Mouse (Mus musculus): ENCODE data around the gene Fam189b. TPM values are rescaled to one million over a fixed set of nuclear protein-coding genes. Genes with fewer than 3 reads are reported as not detected.

Fam189b gene
- total and polyA plus RNA-seq, 2 experiments: 0.09 to 4.1 TPM

DNA sequence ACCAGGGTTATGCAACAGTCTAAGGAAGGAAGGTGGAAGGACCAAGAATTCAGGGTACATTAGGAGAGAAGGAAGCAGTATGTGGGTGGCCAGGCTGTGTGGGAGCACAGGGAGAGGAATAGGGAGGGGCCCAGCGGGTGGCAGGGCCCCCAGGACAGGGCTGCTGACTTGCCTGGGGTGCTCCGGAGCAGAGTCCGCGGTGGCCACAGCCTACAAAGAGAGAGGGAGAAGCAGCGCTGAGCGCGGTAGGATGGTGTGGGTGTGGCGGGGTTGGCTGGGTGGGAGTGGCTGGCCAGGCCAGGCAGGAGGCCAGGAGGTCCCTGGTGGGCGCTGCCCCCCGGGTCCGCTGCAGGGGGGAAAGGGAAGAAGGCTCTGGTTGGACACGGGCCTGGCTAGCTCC, 55.6 kb downstream of the Fam189b start:
- no peak for TF ChIP-seq CTCF (IDR thresholded peaks at IDR 0.05; ENCODE audit: low read depth, low read length)
- TF ChIP-seq POLR2A (IDR thresholded peaks at IDR 0.05; ENCODE audit: extremely low read depth, insufficient read depth, low read length): no peak
- peaks cover 6% of the 10 kb centered on the region; the same call in 1 of the 2 replicates for H3K4me1 ChIP-seq (ENCODE audit: control insufficient read depth, insufficient read depth, low read length)
- no peaks in the 10 kb centered on the region for H3K36me3 ChIP-seq (ENCODE audit: control insufficient read depth, insufficient read depth, low read length)
- DNase-seq (ENCODE audit: extremely low read depth, low read depth, low spot score): no peak
- no peaks in the 10 kb centered on the region for H3K27me3 ChIP-seq (ENCODE audit: control insufficient read depth, insufficient read depth, low read length)
- H3K4me3 ChIP-seq (ENCODE audit: insufficient read depth, low read depth, low read length): peak overlapping the region; percentile 6; the same call in 1 of the 2 replicates
- no peaks in the 10 kb centered on the region for H3K79me2 ChIP-seq (ENCODE audit: control insufficient read depth, insufficient read depth, low read length)
- no peak overlapping the region for H3K9ac ChIP-seq (ENCODE audit: low read depth, low read length)
- 52% methylated on average over 12 of the region's 12 CpGs for WGBS
- H3K27ac ChIP-seq (replicated peaks; ENCODE audit: insufficient read depth, low read depth, low read length): no peak overlapping the region

Other genes starting within 250 kb of the Fam189b start
- gene Ash1l, start 232.5 kb upstream of the Fam189b start, total RNA-seq (2014; rRNA removed): 11.8 and 14.4 TPM in 2 replicates
- 3.3 and 3.9 TPM in 2 replicates for gene Ash1l, start 232.5 kb upstream of the Fam189b start, polyA plus RNA-seq (2012; rRNA removed)
- 50.6 and 66.8 TPM in 2 replicates for gene Dap3, start 232.0 kb upstream of the Fam189b start, total RNA-seq (2014; rRNA removed)
- gene Dap3, start 232.0 kb upstream of the Fam189b start, polyA plus RNA-seq (2012; rRNA removed): 21.8 and 32.6 TPM in 2 replicates
- 4.0 and 4.8 TPM in 2 replicates for gene Rusc1, start 89.8 kb upstream of the Fam189b start, total RNA-seq (2014; rRNA removed)
- 14.0 and 18.3 TPM in 2 replicates for gene Rusc1, start 89.8 kb upstream of the Fam189b start, polyA plus RNA-seq (2012; rRNA removed)
- not detected in 2 replicates for gene Gm43738, start 82.0 kb upstream of the Fam189b start, total RNA-seq (2014; rRNA removed)
- gene Gm43738, start 82.0 kb upstream of the Fam189b start, polyA plus RNA-seq (2012; rRNA removed): 0.05 TPM in 1 of 2 replicates, not detected in the other
- gene Fdps, start 81.2 kb upstream of the Fam189b start, total RNA-seq (2014; rRNA removed): 467 and 510 TPM in 2 replicates
- 388 and 397 TPM in 2 replicates for gene Fdps, start 81.2 kb upstream of the Fam189b start, polyA plus RNA-seq (2012; rRNA removed)
- gene Pklr, start 47.0 kb upstream of the Fam189b start, total RNA-seq (2014; rRNA removed): 69.7 and 91.1 TPM in 2 replicates
- gene Pklr, start 47.0 kb upstream of the Fam189b start, polyA plus RNA-seq (2012; rRNA removed): 387 and 512 TPM in 2 replicates
- 0.09 and 0.20 TPM in 2 replicates for gene Hcn3, start 22.9 kb upstream of the Fam189b start, total RNA-seq (2014; rRNA removed)
- 0.19 and 0.44 TPM in 2 replicates for gene Hcn3, start 22.9 kb upstream of the Fam189b start, polyA plus RNA-seq (2012; rRNA removed)
- gene Clk2, start 18.3 kb upstream of the Fam189b start, total RNA-seq (2014; rRNA removed): 7.4 and 9.3 TPM in 2 replicates
- gene Clk2, start 18.3 kb upstream of the Fam189b start, polyA plus RNA-seq (2012; rRNA removed): 14.6 and 23.9 TPM in 2 replicates
- 9.1 and 15.6 TPM in 2 replicates for gene Scamp3, start 5.7 kb upstream of the Fam189b start, total RNA-seq (2014; rRNA removed)
- gene Scamp3, start 5.7 kb upstream of the Fam189b start, polyA plus RNA-seq (2012; rRNA removed): 105 and 120 TPM in 2 replicates
- gene Gba, start 19.8 kb downstream of the Fam189b start, total RNA-seq (2014; rRNA removed): 24.1 and 32.7 TPM in 2 replicates
- gene Gba, start 19.8 kb downstream of the Fam189b start, polyA plus RNA-seq (2012; rRNA removed): 33.2 and 36.6 TPM in 2 replicates
- gene Thbs3, start 32.0 kb downstream of the Fam189b start, total RNA-seq (2014; rRNA removed): 0.92 and 1.4 TPM in 2 replicates
- gene Thbs3, start 32.0 kb downstream of the Fam189b start, polyA plus RNA-seq (2012; rRNA removed): 0.85 and 1.2 TPM in 2 replicates
- 105 and 122 TPM in 2 replicates for gene Mtx1, start 43.9 kb downstream of the Fam189b start, total RNA-seq (2014; rRNA removed)
- gene Mtx1, start 43.9 kb downstream of the Fam189b start, polyA plus RNA-seq (2012; rRNA removed): 167 and 187 TPM in 2 replicates
- gene Muc1, start 45.9 kb downstream of the Fam189b start, total RNA-seq (2014; rRNA removed): 0.60 and 1.7 TPM in 2 replicates
- gene Muc1, start 45.9 kb downstream of the Fam189b start, polyA plus RNA-seq (2012; rRNA removed): 1.3 and 1.7 TPM in 2 replicates
- gene Krtcap2, start 62.8 kb downstream of the Fam189b start, total RNA-seq (2014; rRNA removed): 45.1 and 60.3 TPM in 2 replicates
- gene Krtcap2, start 62.8 kb downstream of the Fam189b start, polyA plus RNA-seq (2012; rRNA removed): 157 and 197 TPM in 2 replicates
- 0.07 and 0.18 TPM in 2 replicates for gene Trim46, start 63.2 kb downstream of the Fam189b start, total RNA-seq (2014; rRNA removed)
- 0.16 and 0.25 TPM in 2 replicates for gene Trim46, start 63.2 kb downstream of the Fam189b start, polyA plus RNA-seq (2012; rRNA removed)
- 102 and 131 TPM in 2 replicates for gene Dpm3, start 76.2 kb downstream of the Fam189b start, total RNA-seq (2014; rRNA removed)
- 243 and 245 TPM in 2 replicates for gene Dpm3, start 76.2 kb downstream of the Fam189b start, polyA plus RNA-seq (2012; rRNA removed)
- 6.4 and 7.0 TPM in 2 replicates for gene Slc50a1, start 87.4 kb downstream of the Fam189b start, total RNA-seq (2014; rRNA removed)
- 36.3 and 41.2 TPM in 2 replicates for gene Slc50a1, start 87.4 kb downstream of the Fam189b start, polyA plus RNA-seq (2012; rRNA removed)
- 22.1 and 35.2 TPM in 2 replicates for gene Efna1, start 98.0 kb downstream of the Fam189b start, total RNA-seq (2014; rRNA removed)
- 73.1 and 73.4 TPM in 2 replicates for gene Efna1, start 98.0 kb downstream of the Fam189b start, polyA plus RNA-seq (2012; rRNA removed)
- not detected in 2 replicates for gene Efna3, start 139.8 kb downstream of the Fam189b start, total RNA-seq (2014; rRNA removed)
- gene Efna3, start 139.8 kb downstream of the Fam189b start, polyA plus RNA-seq (2012; rRNA removed): not detected in 2 replicates
- gene Efna4, start 154.9 kb downstream of the Fam189b start, total RNA-seq (2014; rRNA removed): not detected in 2 replicates
- 0.06 and 0.27 TPM in 2 replicates for gene Efna4, start 154.9 kb downstream of the Fam189b start, polyA plus RNA-seq (2012; rRNA removed)
- 1.4 and 2.6 TPM in 2 replicates for gene Adam15, start 166.9 kb downstream of the Fam189b start, total RNA-seq (2014; rRNA removed)
- 4.7 and 5.4 TPM in 2 replicates for gene Adam15, start 166.9 kb downstream of the Fam189b start, polyA plus RNA-seq (2012; rRNA removed)
- not detected in 2 replicates for gene Dcst2, start 178.8 kb downstream of the Fam189b start, total RNA-seq (2014; rRNA removed)
- 0.05 TPM in 1 of 2 replicates, not detected in the other for gene Dcst2, start 178.8 kb downstream of the Fam189b start, polyA plus RNA-seq (2012; rRNA removed)
- not detected in 2 replicates for gene Dcst1, start 182.1 kb downstream of the Fam189b start, total RNA-seq (2014; rRNA removed)
- 0.04 TPM in 1 of 2 replicates, not detected in the other for gene Dcst1, start 182.1 kb downstream of the Fam189b start, polyA plus RNA-seq (2012; rRNA removed)
- gene Zbtb7b, start 211.6 kb downstream of the Fam189b start, total RNA-seq (2014; rRNA removed): 28.9 and 31.9 TPM in 2 replicates
- 85.0 and 87.2 TPM in 2 replicates for gene Zbtb7b, start 211.6 kb downstream of the Fam189b start, polyA plus RNA-seq (2012; rRNA removed)
- gene Lenep, start 219.7 kb downstream of the Fam189b start, total RNA-seq (2014; rRNA removed): not detected in 2 replicates
- gene Lenep, start 219.7 kb downstream of the Fam189b start, polyA plus RNA-seq (2012; rRNA removed): not detected in 2 replicates
- gene Flad1, start 228.7 kb downstream of the Fam189b start, total RNA-seq (2014; rRNA removed): 29.0 and 33.0 TPM in 2 replicates
- 62.6 and 67.3 TPM in 2 replicates for gene Flad1, start 228.7 kb downstream of the Fam189b start, polyA plus RNA-seq (2012; rRNA removed)
- 3.0 and 6.0 TPM in 2 replicates for gene Cks1b, start 235.2 kb downstream of the Fam189b start, total RNA-seq (2014; rRNA removed)
- gene Cks1b, start 235.2 kb downstream of the Fam189b start, polyA plus RNA-seq (2012; rRNA removed): 7.9 and 11.0 TPM in 2 replicates
- gene Shc1, start 235.3 kb downstream of the Fam189b start, total RNA-seq (2014; rRNA removed): 37.7 and 42.0 TPM in 2 replicates
- 56.8 and 57.4 TPM in 2 replicates for gene Shc1, start 235.3 kb downstream of the Fam189b start, polyA plus RNA-seq (2012; rRNA removed)
- gene Pygo2, start 247.1 kb downstream of the Fam189b start, total RNA-seq (2014; rRNA removed): 4.4 and 9.9 TPM in 2 replicates
- gene Pygo2, start 247.1 kb downstream of the Fam189b start, polyA plus RNA-seq (2012; rRNA removed): 26.5 and 29.0 TPM in 2 replicates

Data from liver, adult 2 months (tissue).